Mouse (Mus musculus) bone marrow macrophage, adult 2 months (primary cell): ENCODE results near the gene Coa3. TPM values are rescaled to one million over a fixed set of nuclear protein-coding genes. Genes with fewer than 3 reads are reported as not detected.

Experiments
- H3K27ac ChIP-seq: 2 replicates; pipeline ENCODE4 v1.5.1; 2012; ENCODE audit warnings: low read depth, low read length; ENCODE audit not compliant: insufficient read depth
- H3K4me1 ChIP-seq: 2 replicates; pipeline ENCODE4 v1.6.1; 2012; ENCODE audit warnings: low read length; ENCODE audit not compliant: control insufficient read depth, insufficient read depth
- H3K4me3 ChIP-seq: 2 replicates; pipeline ENCODE4 v1.5.1; 2012; ENCODE audit warnings: mild to moderate bottlenecking, low read length, moderate library complexity; ENCODE audit not compliant: insufficient read depth
- CTCF ChIP-seq: IDR thresholded peaks from 2 replicates; pipeline ENCODE4 v1.5.1; 2012; ENCODE audit warnings: low read depth, mild to moderate bottlenecking, low read length, moderate library complexity
- POLR2A ChIP-seq: IDR thresholded peaks from 2 replicates; pipeline ENCODE4 v1.6.1; 2012; ENCODE audit warnings: mild to moderate bottlenecking, low read depth, low read length, borderline replicate concordance
- polyA plus RNA-seq: library from polyadenylated mRNA; stranded (reverse); fragments of >200 nt; gene quantifications from 2 replicates; pipeline ENCODE4 v1.2.4, GENCODE M21; 2012; ENCODE audit not compliant: missing spikeins, insufficient read depth, insufficient read length

Coa3 gene
- polyA plus RNA-seq, 1 experiment: 60.1 TPM

GRCm38 (mm10) chr11:101283805-101284204 lies 4.9 kb upstream of the Coa3 start:
- TF ChIP-seq CTCF (no peak), POLR2A (no peak)
- Histone ChIP-seq H3K4me3 (no peak overlapping the region), H3K27ac (no peak overlapping the region), H3K4me1 (peaks cover 11% of the 10 kb centered on the region)

GRCm38 (mm10) chr11:101282896-101283295 lies 4.0 kb upstream of the Coa3 start:
- peaks cover 11% of the 10 kb centered on the region for H3K4me1 ChIP-seq
- H3K4me3 ChIP-seq: no peak overlapping the region
- TF ChIP-seq POLR2A: no peak
- TF ChIP-seq CTCF: no peak
- H3K27ac ChIP-seq: no peak overlapping the region

- Histone ChIP-seq H3K4me3 (no peak overlapping the region), H3K4me1 (peaks cover 18% of the 10 kb centered on the region), H3K27ac (no peak overlapping the region)
- no peak for TF ChIP-seq CTCF
- no peak for TF ChIP-seq POLR2A
These were observed 1.9 kb upstream of the Coa3 start for GRCm38 (mm10) chr11:101280837-101281236.

GRCm38 (mm10) chr11:101279193-101279569 lies 267 bp upstream of the Coa3 start:
- Histone ChIP-seq H3K4me3 (peak overlapping the region; percentile 95), H3K4me1 (peaks cover 18% of the 10 kb centered on the region), H3K27ac (no peak overlapping the region)
- TF ChIP-seq POLR2A: no peak
- TF ChIP-seq CTCF: no peak

- no peak overlapping the region for H3K27ac ChIP-seq
- TF ChIP-seq POLR2A (no peak), CTCF (peak; percentile 7; the same call in 1 of the 2 replicates)
- peaks cover 18% of the 10 kb centered on the region for H3K4me1 ChIP-seq
These were observed 1.3 kb downstream of the Coa3 start for GRCm38 (mm10) chr11:101277381-101278222.

GRCm38 (mm10) chr11:101276319-101277070 lies 2.4 kb downstream of the Coa3 start:
- no peak overlapping the region for H3K4me3 ChIP-seq
- TF ChIP-seq POLR2A: no peak
- no peak for TF ChIP-seq CTCF
- H3K27ac ChIP-seq: no peak overlapping the region
- H3K4me1 ChIP-seq: peaks cover 18% of the 10 kb centered on the region

More at GRCm38 (mm10) chr11:101277381-101278222, 1.3 kb downstream of the Coa3 start:
- peak overlapping the region; percentile 95 for H3K4me3 ChIP-seq

GRCm38 (mm10) chr11:101275309-101275708 lies 3.6 kb downstream of the Coa3 start:
- Histone ChIP-seq H3K4me3 (no peak overlapping the region), H3K4me1 (peaks cover 18% of the 10 kb centered on the region), H3K27ac (no peak overlapping the region)
- TF ChIP-seq POLR2A: no peak
- TF ChIP-seq CTCF: no peak

GRCm38 (mm10) chr11:101272446-101272845 lies 6.5 kb downstream of the Coa3 start:
- peaks cover 9% of the 10 kb centered on the region for H3K4me1 ChIP-seq
- TF ChIP-seq CTCF: no peak
- no peak for TF ChIP-seq POLR2A
- no peak overlapping the region for H3K27ac ChIP-seq
- no peak overlapping the region for H3K4me3 ChIP-seq

GRCm38 (mm10) chr11:101269577-101270116 lies 9.3 kb downstream of the Coa3 start:
- no peak overlapping the region for H3K27ac ChIP-seq
- no peak overlapping the region for H3K4me3 ChIP-seq
- TF ChIP-seq CTCF (no peak), POLR2A (no peak)
- H3K4me1 ChIP-seq: no peaks in the 10 kb centered on the region
